Mouse (Mus musculus) lung, adult 2 months (tissue): ENCODE results near the gene Spi1.

Experiments
- CTCF ChIP-seq: fragments of 200-500 bp; IDR thresholded peaks from 2 replicates; pipeline ENCODE4 v1.5.1; 2011; ENCODE audit warnings: mild to moderate bottlenecking, low read length, control low read depth; ENCODE audit not compliant: insufficient read depth
- POLR2A ChIP-seq: fragments of 200-500 bp; IDR thresholded peaks from 2 replicates; pipeline ENCODE4 v1.6.1; 2011; ENCODE audit warnings: low read depth, mild to moderate bottlenecking, control low read depth, low read length, borderline replicate concordance; ENCODE audit errors: extremely low read depth

- no peak for TF ChIP-seq CTCF
- TF ChIP-seq POLR2A, result peak; percentile 8; the same call in 1 of the 2 replicates
Measured at GRCm38 (mm10) chr2:91084179-91084820, 2.1 kb downstream of the Spi1 start.
